Comparison of ENCODE assay signal across 8 mouse cellular contexts in the genomic region with DNA sequence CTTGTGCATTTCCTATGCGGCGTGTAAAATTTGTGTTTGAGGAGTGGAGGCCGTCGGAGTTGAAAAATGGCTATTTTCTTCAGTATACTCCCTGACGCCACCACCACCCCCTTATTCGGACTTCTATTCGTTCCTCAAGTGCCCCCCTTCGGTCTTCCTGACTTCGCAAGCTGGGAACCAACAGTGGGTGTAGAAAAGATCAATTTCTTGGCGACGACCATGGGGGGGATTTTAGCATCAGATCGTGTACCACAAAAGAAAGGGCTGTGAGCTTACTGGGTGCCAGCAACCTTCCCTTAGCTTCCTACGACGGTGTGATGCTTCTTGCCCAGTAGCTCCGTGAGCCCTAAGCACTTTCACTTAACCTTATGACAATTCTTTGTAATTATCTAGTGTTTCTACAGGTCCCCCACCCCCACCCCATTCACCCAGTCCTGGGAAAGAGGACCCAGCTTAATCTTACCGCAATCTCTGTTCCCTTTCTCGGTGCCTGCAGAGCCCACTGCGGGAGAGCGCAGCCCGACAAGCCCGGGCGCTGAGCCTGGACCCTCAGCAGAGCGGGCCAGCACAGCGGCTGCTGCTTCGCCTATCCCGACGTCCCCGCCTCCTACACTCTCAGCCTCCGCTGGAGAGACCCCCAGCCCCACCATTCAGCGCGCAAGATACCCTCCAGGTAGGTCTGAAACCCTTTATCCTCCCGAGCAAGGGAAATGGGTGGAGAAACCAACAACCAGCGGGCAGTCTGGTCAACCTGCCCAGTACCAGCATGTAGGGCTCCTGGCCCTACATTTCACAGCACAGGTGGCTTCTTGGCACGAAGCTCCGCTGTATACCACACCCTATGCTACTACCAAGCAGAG. TPM values are rescaled to one million over a fixed set of nuclear protein-coding genes. Genes with fewer than 3 reads are reported as not detected.
DNase-seq lines count a peak whose midpoint lies in the region; ATAC-seq lines count a peak whose summit lies in the region.

No protein-coding gene starts in this region.

- 1% methylated on average over 34 of the region's 35 CpGs for WGBS in embryonic facial prominence, embryonic 12.5 days
- WGBS in limb, embryonic 13.5 days: 3% methylated on average over 35 of the region's 35 CpGs
- 8% methylated on average over 35 of the region's 35 CpGs for WGBS in stomach, embryonic 16.5 days

- peak overlapping the region; percentile 19; the same call in 1 of the 2 replicates for H3K4me3 ChIP-seq in embryonic facial prominence, embryonic 12.5 days
- H3K4me3 ChIP-seq in limb, embryonic 13.5 days: peak overlapping the region; percentile 66
- H3K4me3 ChIP-seq in stomach, embryonic 16.5 days (replicated peaks; ENCODE audit: low read length): peak overlapping the region; percentile 72

- peak overlapping the region; percentile 99 for H3K4me2 ChIP-seq in embryonic facial prominence, embryonic 12.5 days (replicated peaks)
- peak overlapping the region; percentile 99 for H3K4me2 ChIP-seq in limb, embryonic 13.5 days (replicated peaks)
- peak overlapping the region; percentile 100 for H3K4me2 ChIP-seq in stomach, embryonic 16.5 days (ENCODE audit: low read depth, low read length)

- DNase-seq in embryo, embryonic 10 days (ENCODE audit: low spot score): peak; percentile 42
- no peak for DNase-seq in embryo, embryonic 9.5 days (ENCODE audit: extremely low spot score)
- DNase-seq in B cell, adult 2 months: peak; percentile 21 to 32
- no peak for DNase-seq in spleen, adult 12 weeks (ENCODE audit: low spot score)
- no peak for DNase-seq in frontal cortex, postnatal 25 days (ENCODE audit: low spot score in 2 of 2)

- H3K27ac ChIP-seq in embryonic facial prominence, embryonic 12.5 days: no peak overlapping the region
- H3K27ac ChIP-seq in limb, embryonic 13.5 days: no peak overlapping the region
- no peak overlapping the region for H3K27ac ChIP-seq in stomach, embryonic 16.5 days (ENCODE audit: low read length)

- no peak overlapping the region for H3K9ac ChIP-seq in embryonic facial prominence, embryonic 12.5 days
- H3K9ac ChIP-seq in limb, embryonic 13.5 days: no peak overlapping the region
- no peak overlapping the region for H3K9ac ChIP-seq in stomach, embryonic 16.5 days (ENCODE audit: low read length)

- H3K27me3 ChIP-seq in embryonic facial prominence, embryonic 12.5 days: peaks cover 70% of the 10 kb centered on the region
- peaks cover 83% of the 10 kb centered on the region for H3K27me3 ChIP-seq in limb, embryonic 13.5 days
- peaks cover 74% of the 10 kb centered on the region for H3K27me3 ChIP-seq in stomach, embryonic 16.5 days (ENCODE audit: control insufficient read depth, insufficient read depth, low read length)

- no peaks in the 10 kb centered on the region for H3K9me3 ChIP-seq in embryonic facial prominence, embryonic 12.5 days
- H3K9me3 ChIP-seq in limb, embryonic 13.5 days: no peaks in the 10 kb centered on the region
- no peaks in the 10 kb centered on the region for H3K9me3 ChIP-seq in stomach, embryonic 16.5 days (replicated peaks; ENCODE audit: control insufficient read depth, low read length)

- peaks cover 43% of the 10 kb centered on the region for H3K4me1 ChIP-seq in embryonic facial prominence, embryonic 12.5 days
- H3K4me1 ChIP-seq in limb, embryonic 13.5 days: peaks cover 50% of the 10 kb centered on the region
- peaks cover 40% of the 10 kb centered on the region for H3K4me1 ChIP-seq in stomach, embryonic 16.5 days (ENCODE audit: control insufficient read depth, insufficient read depth, low read length)

- no peak for ATAC-seq in embryonic facial prominence, embryonic 12.5 days (ENCODE audit: insufficient number of reproducible peaks, insufficient read depth, low FRiP score, low TSS enrichment)
- ATAC-seq in limb, embryonic 13.5 days (ENCODE audit: low FRiP score, low read depth): no peak
- ATAC-seq in stomach, embryonic 16.5 days (ENCODE audit: insufficient read depth, low FRiP score): no peak

- H3K36me3 ChIP-seq in embryonic facial prominence, embryonic 12.5 days: no peaks in the 10 kb centered on the region
- H3K36me3 ChIP-seq in limb, embryonic 13.5 days: no peaks in the 10 kb centered on the region
- no peaks in the 10 kb centered on the region for H3K36me3 ChIP-seq in stomach, embryonic 16.5 days (ENCODE audit: control insufficient read depth, insufficient read depth, low read length)

RNA-seq across cellular contexts. Expression of a gene that starts 3.7 kb away (rescaled TPM):
- polyA plus RNA-seq in embryonic facial prominence, embryonic 12.5 days (2016; fragmentation: Nextera tagmentation; extraction: Ambion mirVana): 0.43 and 0.56 TPM in 2 replicates
- 0.31 and 0.34 TPM in 2 replicates for polyA plus RNA-seq in limb, embryonic 13.5 days (2015; fragmentation: Nextera tagmentation; extraction: Ambion mirVana)
- 0.13 and 0.40 TPM in 2 replicates for polyA plus RNA-seq in stomach, embryonic 16.5 days (2015; fragmentation: Nextera tagmentation; extraction: Ambion mirVana)

Comparison
In these comparisons a context has a peak if more than half of its experiments do, and no peak if none do; other contexts are left out.
1. DNase-seq: peak in embryo, embryonic 10 days (single experiment) and B cell, adult 2 months (2 of 2); none in embryo, embryonic 9.5 days (single experiment), spleen, adult 12 weeks (single experiment) and frontal cortex, postnatal 25 days (0 of 2).
2. H3K4me3 ChIP-seq: peak in every context shown above with its lines; median percentile 72 in stomach, embryonic 16.5 days; 66 in limb, embryonic 13.5 days; 19 in embryonic facial prominence, embryonic 12.5 days.
3. Peak in every context shown above with its lines, with median percentiles within 50 percentile points of each other: H3K4me2 ChIP-seq.